Mouse (Mus musculus): Measurements from ENCODE around the gene Dnajc24.
A peak's percentile ranks its signal among the peaks of the same experiment; 100 is the strongest.

Dnajc24 gene

GRCm38 (mm10) chr2:106002835-106003739 lies at the start of gene Dnajc24:
Dnajc24 (minus strand) TSS chr2:106003549.
- DNase-seq (ENCODE audit: low spot score in 2 of 2), result peak; percentile 72 to 78

DNA sequence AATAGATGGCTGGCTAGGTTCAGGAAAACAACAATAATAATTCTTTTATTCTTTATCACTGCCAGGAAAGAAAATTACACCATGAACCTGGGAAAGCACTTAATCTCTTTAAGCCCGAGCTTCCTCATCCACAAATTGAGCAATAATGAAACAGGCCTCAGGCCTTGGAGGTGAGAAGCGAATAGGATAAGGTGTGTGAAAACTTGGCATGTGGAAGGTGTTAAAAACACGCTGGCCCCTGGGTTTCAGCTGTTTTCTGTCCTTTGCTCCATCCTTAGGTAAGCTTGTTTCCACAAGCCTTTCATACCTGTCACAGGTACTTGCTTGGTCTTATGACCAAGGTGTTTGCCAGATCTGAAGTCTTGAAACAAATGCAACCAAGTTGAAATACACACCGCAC lies 43.3 kb upstream of the Dnajc24 start:
- no peak for DNase-seq (ENCODE audit: low spot score in 2 of 2)

DNA sequence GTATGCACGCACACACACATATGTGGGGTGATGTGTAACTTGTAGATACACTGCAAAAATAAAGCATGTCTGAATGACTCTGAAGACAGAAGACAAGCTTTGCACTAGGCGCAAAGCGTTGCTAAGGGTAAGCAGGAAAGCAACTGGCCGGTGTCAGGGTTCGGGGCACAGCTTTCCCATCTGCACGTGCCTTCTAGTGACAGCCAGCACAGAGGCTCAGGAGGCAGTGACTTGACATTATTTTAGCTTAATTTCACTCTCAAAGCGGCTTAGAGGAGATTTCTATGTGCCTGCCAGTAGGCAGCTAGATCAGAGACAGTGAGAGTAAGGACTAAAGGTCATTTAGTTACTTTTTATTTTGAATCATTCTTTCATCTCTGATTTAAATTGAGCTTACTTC lies 39.1 kb upstream of the Dnajc24 start:
- DNase-seq (ENCODE audit: low spot score in 2 of 2), result no peak

DNA sequence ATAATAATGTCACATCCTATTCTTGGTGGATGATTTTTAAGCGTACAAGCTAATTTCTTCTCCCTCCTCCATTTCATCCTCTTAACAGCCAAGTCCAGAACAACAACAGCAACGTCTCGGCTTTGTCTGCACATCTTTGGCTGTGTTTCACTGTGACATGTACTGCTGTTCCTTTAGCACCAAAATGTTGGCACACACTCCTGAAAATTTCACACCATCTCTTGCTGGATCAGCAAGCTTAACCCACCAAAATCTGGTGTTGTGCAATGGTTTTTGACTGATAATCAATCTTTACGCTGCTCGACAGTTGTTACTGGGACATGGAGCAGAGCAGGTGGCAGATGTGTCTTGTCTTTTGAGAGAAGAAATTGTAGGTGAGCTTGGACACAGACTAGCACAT lies 38.6 kb upstream of the Dnajc24 start:
- DNase-seq (ENCODE audit: low spot score in 2 of 2), result no peak

DNA sequence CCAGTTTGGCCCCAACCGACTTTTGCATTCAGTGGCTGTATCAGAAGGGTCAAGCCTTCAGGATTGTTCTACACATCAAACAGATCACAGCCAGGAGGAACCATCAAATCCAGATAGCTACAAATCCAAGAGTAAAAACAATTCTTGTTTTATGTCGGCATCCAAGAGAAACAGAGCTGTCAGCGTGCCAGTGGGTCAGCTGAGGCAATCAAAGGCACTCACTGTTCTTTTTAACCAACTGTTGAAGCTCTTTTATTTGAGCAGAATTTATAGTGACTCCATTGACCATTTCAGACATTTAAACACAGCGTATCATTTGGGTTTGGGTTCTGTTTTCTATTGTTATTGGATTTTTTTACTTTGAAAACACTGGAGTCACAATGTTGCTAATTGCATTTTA lies 34.9 kb upstream of the Dnajc24 start:
- no peak for DNase-seq (ENCODE audit: low spot score in 2 of 2)

DNA sequence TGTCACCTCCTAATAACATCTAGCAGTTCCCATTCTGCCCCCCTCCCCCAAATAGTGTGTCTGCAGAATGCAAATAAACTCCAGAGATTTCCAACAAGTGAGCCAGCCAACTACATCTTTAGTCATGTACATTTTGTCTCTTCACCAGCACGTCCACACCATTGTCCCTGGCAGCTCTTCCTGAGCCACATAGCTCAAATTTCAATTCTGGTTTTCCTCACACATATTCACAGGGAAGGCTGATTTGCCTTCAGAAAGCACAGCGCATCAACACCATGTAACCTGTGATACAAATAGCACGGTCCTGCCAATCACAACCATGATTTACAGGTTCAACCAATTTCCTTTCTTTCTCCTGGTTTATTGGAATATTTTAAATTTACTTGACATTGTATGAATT lies 21.5 kb upstream of the Dnajc24 start:
- no peak for DNase-seq (ENCODE audit: low spot score in 2 of 2)

GRCm38 (mm10) chr2:106008415-106008814 lies 5.1 kb upstream of the Dnajc24 start:
- no peak for DNase-seq (ENCODE audit: low spot score in 2 of 2)

GRCm38 (mm10) chr2:105987999-105988398 lies 15.3 kb downstream of the Dnajc24 start:
- no peak for DNase-seq (ENCODE audit: low spot score in 2 of 2)

- no peak for DNase-seq (ENCODE audit: low spot score in 2 of 2)
Observed at GRCm38 (mm10) chr2:105987131-105987530, 16.2 kb downstream of the Dnajc24 start.

DNA sequence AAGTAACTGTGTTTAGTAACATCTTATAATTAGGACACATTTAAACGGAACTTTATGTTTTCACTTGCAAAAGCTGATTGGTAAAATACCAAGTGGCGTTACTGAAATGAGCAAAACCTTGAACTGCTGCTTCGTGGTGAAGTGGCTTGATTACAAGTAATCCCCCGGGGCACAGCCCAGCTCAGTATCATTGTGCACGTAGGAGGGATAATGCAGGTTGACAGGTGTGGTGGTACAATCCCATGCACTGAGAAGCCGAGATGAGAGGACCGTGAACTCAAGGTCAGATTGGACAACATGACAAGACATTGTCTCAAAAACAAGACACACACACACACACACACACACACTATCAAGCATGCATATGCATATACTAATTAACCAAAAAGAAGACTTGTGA lies 18.1 kb downstream of the Dnajc24 start:
- DNase-seq (ENCODE audit: low spot score in 2 of 2), result no peak

GRCm38 (mm10) chr2:105978065-105978464 lies 25.3 kb downstream of the Dnajc24 start:
- DNase-seq (ENCODE audit: low spot score in 2 of 2), result no peak

DNA sequence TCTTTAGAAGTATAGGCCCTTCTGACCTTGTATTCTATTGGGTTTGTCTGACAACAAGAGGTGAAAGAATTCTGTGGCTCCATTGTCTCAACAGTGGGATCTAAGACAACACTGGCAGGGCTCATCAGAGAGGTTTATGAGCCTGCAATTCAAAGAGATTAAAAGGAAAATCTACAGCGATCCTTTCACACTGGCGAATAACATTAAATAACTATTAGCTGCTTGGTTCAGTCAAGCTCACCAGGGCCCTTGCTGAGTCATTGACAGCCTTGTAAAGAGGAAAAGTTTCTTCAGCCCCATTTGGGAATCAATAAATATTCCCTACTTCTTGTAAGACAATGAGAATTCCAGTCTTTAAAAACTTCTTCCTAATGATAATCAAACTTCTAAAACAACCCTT lies 29.4 kb downstream of the Dnajc24 start:
- DNase-seq (ENCODE audit: low spot score in 2 of 2), result no peak

DNA sequence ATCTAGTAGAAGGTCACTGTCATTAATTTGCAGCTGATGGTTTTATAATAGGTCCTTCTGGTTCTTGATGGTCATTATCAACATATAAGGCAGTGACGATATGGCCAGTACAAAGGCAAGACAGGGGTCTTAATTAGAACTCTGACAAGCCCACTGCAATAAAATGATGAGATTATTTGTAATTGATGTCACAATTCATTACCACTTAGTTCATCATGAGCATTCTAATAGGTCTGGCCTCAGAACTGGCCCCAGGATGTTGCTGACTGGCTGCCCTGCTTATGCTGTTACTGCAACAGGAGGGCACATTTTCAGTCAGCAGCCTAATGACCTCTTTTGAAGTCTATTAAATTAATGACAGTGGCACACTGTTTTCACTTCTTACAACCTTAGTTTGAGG lies 39.9 kb downstream of the Dnajc24 start:
- no peak for DNase-seq (ENCODE audit: low spot score in 2 of 2)

DNA sequence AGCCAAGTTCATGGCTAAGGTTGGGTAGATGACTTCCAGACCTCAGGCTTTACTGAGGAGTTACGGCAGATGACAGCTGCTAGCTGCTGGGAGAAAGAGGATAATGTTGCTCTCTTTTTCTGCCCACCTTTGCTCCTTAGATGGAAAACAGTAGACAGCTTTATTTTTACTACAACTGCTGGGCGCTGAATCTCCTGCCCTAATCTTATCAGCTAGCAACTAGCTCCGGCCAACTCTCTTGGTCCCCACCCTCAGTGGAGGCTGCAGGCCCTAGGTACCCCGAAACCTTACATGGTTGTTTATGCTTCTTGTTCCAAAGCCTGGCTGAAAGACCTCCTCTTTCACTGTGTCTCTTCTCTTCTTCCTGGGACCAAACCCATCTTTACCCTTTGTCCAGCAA lies 49.5 kb downstream of the Dnajc24 start:
- no peak for DNase-seq (ENCODE audit: low spot score in 2 of 2)

- DNase-seq (ENCODE audit: low spot score in 2 of 2), result no peak
Observed at GRCm38 (mm10) chr2:105951350-105951940, 51.9 kb downstream of the Dnajc24 start.

DNA sequence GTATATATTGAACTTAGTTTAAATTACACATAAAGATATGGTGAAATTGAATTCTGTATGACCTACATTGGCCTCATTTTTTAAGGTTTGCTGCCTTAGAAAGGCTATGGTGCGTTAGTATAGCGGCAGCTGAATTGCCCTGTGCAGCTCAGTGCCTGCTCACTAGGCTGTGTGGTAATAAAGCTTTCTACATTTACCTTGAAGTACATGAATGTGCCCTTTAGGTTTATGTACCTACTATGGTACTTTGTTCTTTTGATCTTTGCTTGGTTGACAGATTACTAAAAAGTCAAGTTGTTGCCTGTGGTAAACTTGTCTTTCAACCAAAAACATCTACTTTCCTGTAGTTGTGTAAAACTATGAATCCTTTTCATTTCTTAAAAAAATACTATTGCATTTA lies 53.2 kb downstream of the Dnajc24 start:
- no peak for DNase-seq (ENCODE audit: low spot score in 2 of 2)

GRCm38 (mm10) chr2:105917623-105918346 lies 85.6 kb downstream of the Dnajc24 start:
- no peak for DNase-seq (ENCODE audit: low spot score in 2 of 2)
